Mouse (Mus musculus): ENCODE data around the gene Ndc1. TPM values are rescaled to one million over a fixed set of nuclear protein-coding genes. Genes with fewer than 3 reads are reported as not detected.

Gene Ndc1
- polyA plus RNA-seq, 1 experiment from 2014 or later, result 32.6 TPM

DNA sequence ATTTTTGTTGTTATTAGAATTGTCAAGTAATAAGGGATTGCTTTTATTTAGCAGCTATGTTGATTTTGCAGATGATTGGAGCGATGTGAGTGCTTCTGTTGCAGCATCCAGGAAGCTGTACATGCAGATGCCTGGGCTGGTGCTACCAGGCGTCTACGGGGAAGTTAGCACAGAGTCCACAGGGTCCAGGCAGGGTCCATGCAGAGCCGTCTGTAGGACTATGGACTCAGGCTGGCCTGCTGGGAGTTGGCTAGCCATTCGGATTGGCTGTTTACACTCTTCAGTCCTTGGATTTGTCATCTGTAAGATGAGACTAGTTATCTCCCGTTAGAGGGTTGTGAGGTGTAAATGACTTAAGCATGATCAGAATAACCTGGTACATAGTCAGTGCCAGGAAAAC is 11.4 kb downstream of the Ndc1 start:
- peaks cover 27% of the 10 kb centered on the region for H3K36me3 ChIP-seq (ENCODE audit: control insufficient read depth, insufficient read depth, low read length)
- no peak for ATAC-seq (replicated peaks; ENCODE audit: insufficient number of reproducible peaks, low FRiP score, low TSS enrichment)
- 83% methylated on average over 6 of the region's 6 CpGs for WGBS (ENCODE audit: insufficient replicate concordance)
- no peaks in the 10 kb centered on the region for H3K9me3 ChIP-seq (replicated peaks; ENCODE audit: control insufficient read depth, low read length)
- H3K4me1 ChIP-seq (ENCODE audit: control insufficient read depth, insufficient read depth, low read length), result peaks cover 10% of the 10 kb centered on the region
- no peaks in the 10 kb centered on the region for H3K27me3 ChIP-seq (ENCODE audit: control insufficient read depth, insufficient read depth, low read length)
- no peak overlapping the region for H3K4me2 ChIP-seq
- no peak overlapping the region for H3K4me3 ChIP-seq (ENCODE audit: low read depth, low read length)
- no peak overlapping the region for H3K9ac ChIP-seq (ENCODE audit: low read depth, low read length)
- no peak overlapping the region for H3K27ac ChIP-seq (ENCODE audit: low read depth, low read length)

DNA sequence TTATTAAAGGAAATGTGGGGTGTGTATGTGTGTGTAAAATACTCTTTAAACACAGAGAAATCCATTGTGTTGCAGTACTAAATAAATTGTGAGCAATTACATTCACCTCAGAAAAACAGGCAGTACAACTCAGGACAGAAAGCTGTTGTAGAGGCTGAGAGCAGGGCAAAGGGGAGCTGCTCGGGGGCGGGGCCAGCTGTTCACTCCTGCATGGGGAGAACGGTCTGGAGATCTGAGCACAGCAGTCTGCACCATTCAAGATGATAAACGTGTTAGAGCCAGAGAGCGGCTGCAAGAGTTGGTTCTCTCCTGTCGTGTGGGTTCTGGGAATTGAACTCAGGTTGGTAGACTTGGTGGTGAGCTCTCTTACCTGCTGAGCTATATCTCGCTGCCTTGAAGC is 13.3 kb downstream of the Ndc1 start:
- Histone ChIP-seq H3K9ac (ENCODE audit: low read depth, low read length) (no peak overlapping the region), H3K4me2 (no peak overlapping the region), H3K9me3 (replicated peaks; ENCODE audit: control insufficient read depth, low read length) (no peaks in the 10 kb centered on the region), H3K27me3 (ENCODE audit: control insufficient read depth, insufficient read depth, low read length) (no peaks in the 10 kb centered on the region), H3K36me3 (ENCODE audit: control insufficient read depth, insufficient read depth, low read length) (peaks cover 27% of the 10 kb centered on the region), H3K27ac (ENCODE audit: low read depth, low read length) (no peak overlapping the region), H3K4me3 (ENCODE audit: low read depth, low read length) (no peak overlapping the region), H3K4me1 (ENCODE audit: control insufficient read depth, insufficient read depth, low read length) (no peaks in the 10 kb centered on the region)
- 78% methylated on average over 7 of the region's 7 CpGs for WGBS (ENCODE audit: insufficient replicate concordance)
- no peak for ATAC-seq (replicated peaks; ENCODE audit: insufficient number of reproducible peaks, low FRiP score, low TSS enrichment)

DNA sequence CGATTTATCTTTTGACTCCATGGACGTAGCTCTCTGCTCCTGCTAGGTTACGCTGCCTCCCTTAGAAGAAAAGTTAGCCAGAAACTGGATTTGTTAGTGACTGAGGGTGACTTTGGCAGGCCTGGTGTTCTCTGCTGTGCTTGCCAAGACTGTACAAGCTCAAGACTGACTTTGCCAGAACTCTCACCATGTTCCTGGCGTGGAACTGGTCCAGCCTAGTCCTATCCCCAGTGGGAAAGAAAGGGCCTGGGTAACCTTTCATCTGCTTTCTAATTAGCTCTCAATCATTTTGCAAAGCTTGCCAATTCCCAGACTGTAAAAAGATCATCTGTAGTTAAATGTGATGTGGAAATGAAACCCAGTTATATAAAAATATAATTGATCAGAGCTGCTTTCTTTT is 19.5 kb downstream of the Ndc1 start:
- no peak for ATAC-seq (replicated peaks; ENCODE audit: insufficient number of reproducible peaks, low FRiP score, low TSS enrichment)

DNA sequence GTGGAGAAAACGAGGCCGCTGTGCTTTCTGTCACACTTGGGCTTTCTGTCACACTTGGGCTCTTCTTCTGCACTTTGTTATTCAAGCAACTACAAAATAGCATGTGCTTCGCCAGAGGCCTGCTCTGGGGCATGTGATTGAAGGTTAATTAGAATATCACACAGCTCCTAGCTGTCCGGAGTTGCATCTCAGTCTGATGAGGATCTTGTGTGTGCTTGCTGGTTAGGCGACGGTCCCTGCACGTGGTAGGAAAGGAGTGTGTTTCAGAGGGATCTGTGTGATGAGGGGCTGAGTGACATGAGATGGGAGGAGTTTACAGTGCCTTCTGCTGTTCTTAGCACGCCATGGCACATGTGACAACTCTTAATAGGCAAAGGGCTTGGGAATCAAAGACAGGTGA is 19.9 kb downstream of the Ndc1 start:
- peaks cover 52% of the 10 kb centered on the region for H3K36me3 ChIP-seq (ENCODE audit: control insufficient read depth, insufficient read depth, low read length)
- WGBS (ENCODE audit: insufficient replicate concordance), result 93% methylated on average over 8 of the region's 8 CpGs
- ATAC-seq (replicated peaks; ENCODE audit: insufficient number of reproducible peaks, low FRiP score, low TSS enrichment), result no peak

More for the DNA sequence above, 19.5 kb downstream of the Ndc1 start:
- WGBS (ENCODE audit: insufficient replicate concordance), result 95% methylated on average over 4 of the region's 4 CpGs
- Histone ChIP-seq H3K27ac (ENCODE audit: low read depth, low read length) (no peak overlapping the region), H3K4me2 (no peak overlapping the region), H3K4me1 (ENCODE audit: control insufficient read depth, insufficient read depth, low read length) (no peaks in the 10 kb centered on the region), H3K9me3 (replicated peaks; ENCODE audit: control insufficient read depth, low read length) (no peaks in the 10 kb centered on the region), H3K27me3 (ENCODE audit: control insufficient read depth, insufficient read depth, low read length) (no peaks in the 10 kb centered on the region), H3K36me3 (ENCODE audit: control insufficient read depth, insufficient read depth, low read length) (peaks cover 50% of the 10 kb centered on the region), H3K9ac (ENCODE audit: low read depth, low read length) (no peak overlapping the region), H3K4me3 (ENCODE audit: low read depth, low read length) (no peak overlapping the region)

DNA sequence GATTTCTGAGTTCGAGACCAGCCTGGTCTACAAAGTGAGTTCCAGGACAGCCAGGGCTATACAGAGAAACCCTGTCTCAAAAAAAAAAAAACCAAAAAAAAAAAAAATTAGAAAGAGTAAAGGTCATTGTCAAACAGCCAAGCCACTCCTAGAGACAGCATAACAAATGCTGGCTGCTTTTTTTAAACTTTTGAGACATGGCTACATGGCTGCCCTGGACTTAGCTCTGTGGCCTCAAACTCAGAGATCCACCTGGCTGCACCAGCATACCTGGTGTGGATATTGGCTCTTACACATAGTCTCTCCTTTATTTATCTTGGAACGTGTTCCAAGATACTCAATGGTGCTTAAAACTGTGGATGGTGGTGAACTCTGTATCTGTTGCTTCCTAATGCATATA is 20.7 kb downstream of the Ndc1 start:
- no peaks in the 10 kb centered on the region for H3K9me3 ChIP-seq (replicated peaks; ENCODE audit: control insufficient read depth, low read length)
- no peak overlapping the region for H3K27ac ChIP-seq (ENCODE audit: low read depth, low read length)
- no peak overlapping the region for H3K9ac ChIP-seq (ENCODE audit: low read depth, low read length)
- no peak overlapping the region for H3K4me3 ChIP-seq (ENCODE audit: low read depth, low read length)
- WGBS (ENCODE audit: insufficient replicate concordance), result 95% methylated on average over 2 of the region's 2 CpGs
- no peak for ATAC-seq (replicated peaks; ENCODE audit: insufficient number of reproducible peaks, low FRiP score, low TSS enrichment)
- no peaks in the 10 kb centered on the region for H3K27me3 ChIP-seq (ENCODE audit: control insufficient read depth, insufficient read depth, low read length)
- no peaks in the 10 kb centered on the region for H3K4me1 ChIP-seq (ENCODE audit: control insufficient read depth, insufficient read depth, low read length)
- peaks cover 50% of the 10 kb centered on the region for H3K36me3 ChIP-seq (ENCODE audit: control insufficient read depth, insufficient read depth, low read length)
- H3K4me2 ChIP-seq, result no peak overlapping the region

More for the DNA sequence above, 19.9 kb downstream of the Ndc1 start:
- H3K27ac ChIP-seq (ENCODE audit: low read depth, low read length), result no peak overlapping the region
- no peak overlapping the region for H3K9ac ChIP-seq (ENCODE audit: low read depth, low read length)
- no peak overlapping the region for H3K4me2 ChIP-seq
- no peak overlapping the region for H3K4me3 ChIP-seq (ENCODE audit: low read depth, low read length)
- H3K9me3 ChIP-seq (replicated peaks; ENCODE audit: control insufficient read depth, low read length), result no peaks in the 10 kb centered on the region
- no peaks in the 10 kb centered on the region for H3K4me1 ChIP-seq (ENCODE audit: control insufficient read depth, insufficient read depth, low read length)
- H3K27me3 ChIP-seq (ENCODE audit: control insufficient read depth, insufficient read depth, low read length), result no peaks in the 10 kb centered on the region

DNA sequence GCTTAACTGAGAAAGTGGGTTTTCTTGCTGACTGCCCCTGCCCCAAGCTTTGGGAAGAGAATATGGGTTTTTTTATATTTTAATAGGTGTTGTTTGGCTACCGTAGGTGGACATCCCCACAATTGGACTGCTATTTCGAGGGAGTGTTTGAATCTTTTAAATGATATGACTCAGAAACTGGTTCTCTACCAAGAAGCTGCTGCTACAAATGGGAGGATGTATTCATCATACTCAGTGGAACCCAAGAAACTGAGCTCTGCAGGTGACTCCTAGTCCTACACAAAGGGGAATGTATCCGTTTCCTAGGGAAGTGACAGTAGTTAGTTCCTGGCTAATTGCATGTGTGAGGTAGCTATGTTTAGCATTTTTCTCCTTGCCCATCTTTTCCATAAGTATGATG is 21.8 kb downstream of the Ndc1 start:
- 91% methylated on average over 3 of the region's 3 CpGs for WGBS (ENCODE audit: insufficient replicate concordance)
- Histone ChIP-seq H3K36me3 (ENCODE audit: control insufficient read depth, insufficient read depth, low read length) (peaks cover 52% of the 10 kb centered on the region), H3K9ac (ENCODE audit: low read depth, low read length) (no peak overlapping the region), H3K4me2 (no peak overlapping the region), H3K27ac (ENCODE audit: low read depth, low read length) (no peak overlapping the region), H3K9me3 (replicated peaks; ENCODE audit: control insufficient read depth, low read length) (no peaks in the 10 kb centered on the region), H3K4me1 (ENCODE audit: control insufficient read depth, insufficient read depth, low read length) (no peaks in the 10 kb centered on the region), H3K27me3 (ENCODE audit: control insufficient read depth, insufficient read depth, low read length) (no peaks in the 10 kb centered on the region), H3K4me3 (ENCODE audit: low read depth, low read length) (no peak overlapping the region)
- ATAC-seq (replicated peaks; ENCODE audit: insufficient number of reproducible peaks, low FRiP score, low TSS enrichment), result no peak

DNA sequence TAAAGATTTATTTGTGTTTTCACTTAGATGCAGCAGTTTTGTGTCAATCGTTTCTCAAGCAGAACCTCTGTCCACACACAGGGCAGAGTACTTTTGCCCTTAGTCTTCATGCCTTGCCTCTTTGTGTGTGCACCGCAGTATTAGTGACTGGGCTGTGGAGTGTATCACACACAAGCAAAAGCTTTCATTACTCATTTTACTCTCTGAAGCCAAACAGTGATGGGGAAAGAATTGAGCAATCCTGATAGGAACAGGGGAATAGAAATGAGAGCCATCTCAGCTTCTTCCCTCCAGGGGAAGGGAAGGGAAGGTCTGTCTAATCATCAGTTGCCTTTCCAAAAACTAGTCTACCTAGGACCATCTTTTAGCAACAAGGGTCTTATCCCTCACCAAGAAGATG is 26.2 kb downstream of the Ndc1 start:
- Histone ChIP-seq H3K27ac (ENCODE audit: low read depth, low read length) (no peak overlapping the region), H3K4me1 (ENCODE audit: control insufficient read depth, insufficient read depth, low read length) (no peaks in the 10 kb centered on the region), H3K4me2 (no peak overlapping the region), H3K9ac (ENCODE audit: low read depth, low read length) (no peak overlapping the region), H3K9me3 (replicated peaks; ENCODE audit: control insufficient read depth, low read length) (no peaks in the 10 kb centered on the region), H3K4me3 (ENCODE audit: low read depth, low read length) (no peak overlapping the region), H3K36me3 (ENCODE audit: control insufficient read depth, insufficient read depth, low read length) (peaks cover 33% of the 10 kb centered on the region), H3K27me3 (ENCODE audit: control insufficient read depth, insufficient read depth, low read length) (no peaks in the 10 kb centered on the region)
- whole genome bisulfite sequencing (ENCODE audit: insufficient replicate concordance), result 99% methylated on average over 2 of the region's 2 CpGs
- ATAC-seq (replicated peaks; ENCODE audit: insufficient number of reproducible peaks, low FRiP score, low TSS enrichment), result no peak

DNA sequence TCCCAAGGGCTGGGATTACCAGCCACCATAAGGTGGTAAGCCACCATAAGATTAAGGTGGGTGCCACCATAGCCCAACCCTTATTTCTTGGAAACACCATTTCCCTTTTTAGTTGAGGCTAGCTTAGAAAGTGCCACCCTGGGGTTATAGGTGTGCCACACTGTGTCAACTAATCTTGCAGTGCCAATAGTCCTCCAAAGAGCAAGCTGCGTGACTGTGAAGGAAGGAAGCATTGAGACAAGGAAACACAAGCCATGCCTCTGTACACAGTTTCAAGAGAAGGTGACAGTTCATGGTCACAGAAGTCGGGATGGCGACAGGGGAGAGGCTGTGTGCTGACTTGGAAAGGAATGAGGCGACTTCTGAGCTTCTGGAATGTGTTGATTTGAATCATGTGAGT is 52.6 kb downstream of the Ndc1 start:
- Histone ChIP-seq H3K36me3 (ENCODE audit: control insufficient read depth, insufficient read depth, low read length) (0 out of 2 replicates have a peak, but pooled peaks cover 2% of the 10 kb centered on the region), H3K4me1 (ENCODE audit: control insufficient read depth, insufficient read depth, low read length) (no peaks in the 10 kb centered on the region), H3K27me3 (ENCODE audit: control insufficient read depth, insufficient read depth, low read length) (0 out of 2 replicates have a peak, but pooled peaks cover 2% of the 10 kb centered on the region), H3K9ac (ENCODE audit: low read depth, low read length) (no peak overlapping the region), H3K4me3 (ENCODE audit: low read depth, low read length) (no peak overlapping the region), H3K27ac (ENCODE audit: low read depth, low read length) (no peak overlapping the region), H3K9me3 (replicated peaks; ENCODE audit: control insufficient read depth, low read length) (no peaks in the 10 kb centered on the region), H3K4me2 (no peak overlapping the region)
- 76% methylated on average over 4 of the region's 4 CpGs for WGBS (ENCODE audit: insufficient replicate concordance)
- no peak for ATAC-seq (replicated peaks; ENCODE audit: insufficient number of reproducible peaks, low FRiP score, low TSS enrichment)

DNA sequence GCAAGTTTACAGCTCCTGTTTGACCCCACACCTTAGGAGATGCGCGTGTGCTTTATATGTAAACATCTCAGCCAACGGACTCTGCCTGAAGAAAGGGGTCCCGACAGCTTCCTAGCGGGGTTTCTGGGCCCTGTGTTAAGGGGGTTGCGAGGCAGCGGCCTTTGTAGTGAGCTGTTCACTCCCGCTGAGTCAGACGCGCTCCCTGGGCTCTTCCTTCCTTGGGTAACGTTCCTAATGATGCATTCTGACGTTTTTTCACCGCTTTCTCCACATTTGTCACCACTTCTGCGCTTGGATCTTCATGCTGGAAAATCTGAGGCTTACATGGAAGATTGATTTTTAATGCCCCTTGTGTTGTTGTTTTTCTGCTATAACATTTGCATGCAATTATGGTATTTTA is 54.1 kb downstream of the Ndc1 start:
- Histone ChIP-seq H3K36me3 (ENCODE audit: control insufficient read depth, insufficient read depth, low read length) (no peaks in the 10 kb centered on the region), H3K4me2 (peak overlapping the region; percentile 63), H3K27ac (ENCODE audit: low read depth, low read length) (no peak overlapping the region), H3K4me3 (ENCODE audit: low read depth, low read length) (peak overlapping the region; percentile 27), H3K27me3 (ENCODE audit: control insufficient read depth, insufficient read depth, low read length) (0 out of 2 replicates have a peak, but pooled peaks cover 4% of the 10 kb centered on the region), H3K9me3 (replicated peaks; ENCODE audit: control insufficient read depth, low read length) (no peaks in the 10 kb centered on the region), H3K4me1 (ENCODE audit: control insufficient read depth, insufficient read depth, low read length) (no peaks in the 10 kb centered on the region), H3K9ac (ENCODE audit: low read depth, low read length) (no peak overlapping the region)
- WGBS (ENCODE audit: insufficient replicate concordance), result 4% methylated on average over 14 of the region's 14 CpGs
- no peak for ATAC-seq (replicated peaks; ENCODE audit: insufficient number of reproducible peaks, low FRiP score, low TSS enrichment)

Measured in heart, embryonic 11.5 days (tissue).